Mouse (Mus musculus): Measurements from ENCODE around the gene Ikzf3. TPM values are rescaled to one million over a fixed set of nuclear protein-coding genes. Genes with fewer than 3 reads are reported as not detected.

Ikzf3 gene
- polyA plus RNA-seq, 1 experiment, result 3.9 TPM

DNA sequence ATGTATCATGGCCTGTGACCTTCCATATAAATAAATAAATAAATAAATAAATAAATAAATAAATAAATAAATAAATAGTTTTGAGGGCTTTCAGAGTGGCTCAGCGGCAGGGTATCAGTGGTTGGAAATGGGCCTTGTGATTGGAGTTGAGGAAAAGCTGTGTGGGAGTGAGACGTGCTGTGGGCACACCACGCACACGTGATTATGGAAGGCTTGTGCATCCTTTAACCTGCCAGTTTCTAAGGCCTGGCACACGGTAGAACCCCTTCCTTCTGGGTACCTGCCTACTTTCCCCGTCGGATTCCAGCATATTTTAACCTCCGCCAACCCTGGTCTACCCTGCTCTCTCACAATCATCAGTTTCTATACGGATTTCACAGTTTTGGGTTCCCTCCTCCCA lies 88.9 kb downstream of the Ikzf3 start:
- Histone ChIP-seq H3K27me3 (replicated peaks; ENCODE audit: control insufficient read depth, insufficient read depth, low read length) (no peaks in the 10 kb centered on the region), H3K36me3 (ENCODE audit: control insufficient read depth, insufficient read depth, low read length) (peaks cover 16% of the 10 kb centered on the region), H3K4me1 (ENCODE audit: control insufficient read depth, insufficient read depth, low read length) (0 out of 2 replicates have a peak, but pooled peaks cover 8% of the 10 kb centered on the region), H3K27ac (ENCODE audit: insufficient read depth, low read depth, low read length) (peak overlapping the region; percentile 62; the same call in 1 of the 2 replicates), H3K4me3 (ENCODE audit: insufficient read depth, low read depth, low read length) (peak overlapping the region; percentile 60)
- TF ChIP-seq POLR2A (IDR thresholded peaks at IDR 0.05; ENCODE audit: low read depth, low read length), result no peak
- 0 out of 2 replicates have a peak, but pooled peaks have one; percentile 1 for TF ChIP-seq CTCF (conservative IDR thresholded peaks at IDR 0.05; ENCODE audit: insufficient read depth, insufficient read length, low read depth, low read length)
- no peak for DNase-seq
- 20% methylated on average over 9 of the region's 9 CpGs for WGBS

DNA sequence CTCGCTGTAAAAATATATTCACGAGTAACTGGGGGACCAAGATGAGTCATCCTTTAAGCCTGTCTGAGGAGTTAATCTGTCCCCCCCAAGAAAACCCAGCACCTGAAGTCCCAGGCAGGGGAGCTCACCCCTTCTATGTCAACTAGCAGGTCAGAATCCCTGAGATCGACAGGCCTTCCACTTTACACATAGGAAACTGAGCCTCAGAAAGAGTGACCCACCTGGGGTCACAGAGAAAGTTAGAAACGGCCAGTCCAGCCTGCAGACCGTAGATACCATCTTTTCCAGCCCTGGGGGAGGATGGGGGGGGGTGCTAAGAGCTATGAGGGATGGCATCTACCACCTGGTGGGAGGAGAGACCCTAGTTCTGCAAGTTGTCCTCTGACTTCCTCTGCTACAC lies 89.3 kb downstream of the Ikzf3 start:
- Histone ChIP-seq H3K4me3 (ENCODE audit: insufficient read depth, low read depth, low read length) (no peak overlapping the region), H3K27ac (ENCODE audit: insufficient read depth, low read depth, low read length) (no peak overlapping the region), H3K4me1 (ENCODE audit: control insufficient read depth, insufficient read depth, low read length) (0 out of 2 replicates have a peak, but pooled peaks cover 8% of the 10 kb centered on the region), H3K36me3 (ENCODE audit: control insufficient read depth, insufficient read depth, low read length) (peaks cover 19% of the 10 kb centered on the region), H3K27me3 (replicated peaks; ENCODE audit: control insufficient read depth, insufficient read depth, low read length) (no peaks in the 10 kb centered on the region)
- peak; percentile 19 for DNase-seq
- 56% methylated on average over 5 of the region's 5 CpGs for WGBS
- no peak for TF ChIP-seq CTCF (conservative IDR thresholded peaks at IDR 0.05; ENCODE audit: insufficient read depth, insufficient read length, low read depth, low read length)

DNA sequence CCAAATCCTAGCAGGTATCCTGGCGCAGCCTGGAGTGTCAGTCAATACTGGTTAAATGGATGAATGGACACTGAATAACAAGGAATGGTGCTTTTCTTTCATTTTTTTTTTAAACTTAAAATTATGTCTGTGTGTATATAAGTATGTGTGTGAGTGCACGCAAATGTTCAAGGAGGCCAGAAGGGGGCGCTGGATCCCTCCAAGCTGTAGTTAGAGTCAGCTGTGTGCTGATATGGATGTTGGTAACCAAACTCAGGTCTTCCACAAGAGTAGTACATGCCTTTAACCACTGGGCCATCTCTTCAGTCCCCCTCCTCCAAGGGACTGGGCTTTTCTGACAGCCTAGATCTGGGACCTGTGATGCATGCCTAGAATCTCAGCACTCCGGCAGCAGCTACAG lies 90.3 kb downstream of the Ikzf3 start:
- H3K36me3 ChIP-seq (ENCODE audit: control insufficient read depth, insufficient read depth, low read length), result peaks cover 22% of the 10 kb centered on the region
- peak; percentile 30 for DNase-seq
- no peak overlapping the region for H3K27ac ChIP-seq (ENCODE audit: insufficient read depth, low read depth, low read length)
- TF ChIP-seq POLR2A (IDR thresholded peaks at IDR 0.05; ENCODE audit: low read depth, low read length) (no peak), CTCF (conservative IDR thresholded peaks at IDR 0.05; ENCODE audit: insufficient read depth, insufficient read length, low read depth, low read length) (peak; percentile 46)
- H3K4me3 ChIP-seq (ENCODE audit: insufficient read depth, low read depth, low read length), result no peak overlapping the region
- 82% methylated on average over 4 of the region's 4 CpGs for WGBS
- H3K4me1 ChIP-seq (ENCODE audit: control insufficient read depth, insufficient read depth, low read length), result peaks cover 12% of the 10 kb centered on the region; the same call in 1 of the 2 replicates
- no peaks in the 10 kb centered on the region for H3K27me3 ChIP-seq (replicated peaks; ENCODE audit: control insufficient read depth, insufficient read depth, low read length)

DNA sequence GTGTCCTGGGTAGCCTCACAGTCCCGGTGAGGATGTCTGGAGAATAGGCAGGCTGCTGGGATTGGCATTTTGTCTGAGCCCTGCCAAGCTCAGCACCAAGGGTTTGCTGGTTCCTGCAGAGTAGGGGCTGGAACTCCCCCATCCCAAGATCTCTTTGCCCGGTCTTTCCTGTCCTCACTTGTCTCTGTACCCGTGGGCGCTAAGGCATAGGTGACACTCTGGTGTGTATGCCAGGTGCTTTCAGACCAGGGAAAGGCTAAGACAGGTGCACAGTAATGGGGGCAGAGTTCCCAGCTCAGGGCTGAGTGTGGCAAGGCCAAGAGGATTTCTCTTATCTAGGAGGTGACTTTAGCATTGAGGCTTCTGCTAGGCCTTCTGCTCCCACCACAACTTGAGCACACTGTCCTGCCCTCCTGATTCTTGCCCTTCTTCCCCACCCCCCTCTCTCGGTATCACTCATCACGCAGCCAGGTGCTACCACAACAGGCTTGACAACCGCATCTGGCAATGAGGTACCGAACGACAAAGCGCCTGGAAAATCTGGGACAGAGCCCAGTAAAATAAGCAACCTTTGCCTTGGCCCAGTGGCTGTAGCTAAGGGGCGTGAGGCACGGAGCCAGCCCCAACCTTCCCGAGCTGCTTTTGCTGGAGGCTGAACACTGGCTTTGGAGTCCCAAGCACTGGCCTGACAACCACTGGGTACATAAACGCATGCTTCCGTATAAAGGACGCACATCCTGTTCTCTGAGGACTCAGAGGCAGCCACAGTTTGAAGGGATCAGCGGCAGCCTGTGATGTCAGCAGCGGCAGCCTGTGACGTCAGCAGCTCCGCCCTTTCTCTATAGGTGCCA lies 95.7 kb downstream of the Ikzf3 start:
- Histone ChIP-seq H3K4me3 (ENCODE audit: insufficient read depth, low read depth, low read length) (peak overlapping the region; percentile 66; the same call in 1 of the 2 replicates), H3K4me1 (ENCODE audit: control insufficient read depth, insufficient read depth, low read length) (peaks cover 26% of the 10 kb centered on the region), H3K27me3 (replicated peaks; ENCODE audit: control insufficient read depth, insufficient read depth, low read length) (no peaks in the 10 kb centered on the region), H3K36me3 (ENCODE audit: control insufficient read depth, insufficient read depth, low read length) (peaks cover 19% of the 10 kb centered on the region), H3K27ac (ENCODE audit: insufficient read depth, low read depth, low read length) (peak overlapping the region; percentile 84)
- TF ChIP-seq POLR2A (IDR thresholded peaks at IDR 0.05; ENCODE audit: low read depth, low read length) (no peak), CTCF (conservative IDR thresholded peaks at IDR 0.05; ENCODE audit: insufficient read depth, insufficient read length, low read depth, low read length) (no peak)
- WGBS, result 41% methylated on average over 20 of the region's 20 CpGs
- DNase-seq, result peak; percentile 90

DNA sequence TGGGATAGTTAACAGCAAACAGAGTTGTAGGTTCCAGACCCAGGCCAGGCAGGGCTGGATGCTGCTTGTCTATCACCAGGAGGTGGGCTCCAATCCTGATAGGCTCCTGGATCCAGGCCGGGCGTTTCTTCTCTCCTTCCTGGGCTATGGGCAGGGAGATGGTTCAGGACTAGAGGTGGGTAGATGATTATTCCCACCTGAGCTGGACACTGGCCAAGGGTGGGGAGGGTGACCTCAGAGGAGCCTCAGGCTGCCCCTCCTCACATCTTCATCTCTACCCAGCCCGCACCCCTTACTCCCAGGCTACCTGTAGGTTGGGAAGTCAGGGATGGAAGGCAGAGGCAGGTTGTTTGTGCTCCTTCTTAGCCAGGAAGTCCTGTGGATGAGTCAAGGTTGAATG lies 96.4 kb downstream of the Ikzf3 start:
- peak overlapping the region; percentile 66 for H3K4me3 ChIP-seq (ENCODE audit: insufficient read depth, low read depth, low read length)
- peaks cover 14% of the 10 kb centered on the region for H3K36me3 ChIP-seq (ENCODE audit: control insufficient read depth, insufficient read depth, low read length)
- no peaks in the 10 kb centered on the region for H3K27me3 ChIP-seq (replicated peaks; ENCODE audit: control insufficient read depth, insufficient read depth, low read length)
- TF ChIP-seq POLR2A (IDR thresholded peaks at IDR 0.05; ENCODE audit: low read depth, low read length), result no peak
- no peak for TF ChIP-seq CTCF (conservative IDR thresholded peaks at IDR 0.05; ENCODE audit: insufficient read depth, insufficient read length, low read depth, low read length)
- H3K4me1 ChIP-seq (ENCODE audit: control insufficient read depth, insufficient read depth, low read length), result peaks cover 26% of the 10 kb centered on the region
- peak overlapping the region; percentile 84 for H3K27ac ChIP-seq (ENCODE audit: insufficient read depth, low read depth, low read length)
- 29% methylated on average over 3 of the region's 3 CpGs for WGBS
- DNase-seq, result peak; percentile 33

DNA sequence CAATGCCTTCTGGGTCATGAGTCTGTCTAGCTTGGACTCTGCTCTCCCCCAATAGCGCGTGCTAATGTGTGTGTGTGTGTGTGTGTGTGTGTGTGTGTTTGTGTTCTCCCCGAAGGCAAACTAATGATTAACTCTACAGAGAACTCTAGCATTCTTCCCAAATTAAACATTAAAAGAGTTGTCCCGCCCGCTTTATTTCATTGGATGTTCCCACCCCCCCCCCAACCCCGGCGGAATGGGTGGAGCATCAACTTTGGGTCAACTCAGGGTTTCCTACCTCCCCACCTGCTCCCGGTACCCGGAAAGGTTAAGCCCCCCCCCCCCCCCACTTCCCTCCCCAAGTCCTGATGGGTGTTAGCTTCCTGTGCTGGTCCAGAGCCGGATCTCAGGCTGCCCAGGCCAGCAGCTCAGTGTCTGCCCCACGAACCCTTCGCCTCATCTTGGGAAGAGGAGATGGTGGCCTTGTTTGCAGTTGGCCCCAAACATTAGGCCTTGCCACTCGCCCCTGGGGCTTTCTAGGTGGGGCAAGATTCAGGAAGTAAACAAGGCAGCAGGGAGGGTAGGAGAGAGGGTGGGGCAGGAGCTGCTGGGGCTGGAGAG lies 97.5 kb downstream of the Ikzf3 start:
- Histone ChIP-seq H3K36me3 (ENCODE audit: control insufficient read depth, insufficient read depth, low read length) (peaks cover 11% of the 10 kb centered on the region), H3K4me3 (ENCODE audit: insufficient read depth, low read depth, low read length) (peak overlapping the region; percentile 89), H3K27me3 (replicated peaks; ENCODE audit: control insufficient read depth, insufficient read depth, low read length) (no peaks in the 10 kb centered on the region), H3K27ac (ENCODE audit: insufficient read depth, low read depth, low read length) (peak overlapping the region; percentile 98), H3K4me1 (ENCODE audit: control insufficient read depth, insufficient read depth, low read length) (peaks cover 26% of the 10 kb centered on the region)
- 14% methylated on average over 13 of the region's 13 CpGs for WGBS
- peak; percentile 93 for DNase-seq
- TF ChIP-seq POLR2A (IDR thresholded peaks at IDR 0.05; ENCODE audit: low read depth, low read length), result no peak
- TF ChIP-seq CTCF (conservative IDR thresholded peaks at IDR 0.05; ENCODE audit: insufficient read depth, insufficient read length, low read depth, low read length), result no peak

DNA sequence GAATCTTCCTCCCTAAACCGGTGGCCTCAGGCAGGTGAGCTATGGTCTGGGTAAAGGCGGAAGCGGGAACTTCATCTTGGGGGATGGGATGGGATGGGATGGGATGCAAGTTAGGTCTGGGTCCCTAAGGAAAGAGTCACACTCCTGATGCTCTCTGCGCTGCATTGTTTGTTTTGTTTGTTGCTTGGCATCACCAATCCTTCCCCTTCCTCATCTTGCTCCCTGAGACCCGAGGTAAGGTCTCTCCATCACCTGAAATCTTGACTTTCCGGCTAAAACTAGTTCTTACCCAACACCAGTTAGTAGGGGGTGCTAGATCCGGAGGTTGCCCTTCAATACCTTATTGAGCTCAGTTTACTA lies 98.4 kb downstream of the Ikzf3 start:
- TF ChIP-seq CTCF (conservative IDR thresholded peaks at IDR 0.05; ENCODE audit: insufficient read depth, insufficient read length, low read depth, low read length) (no peak), POLR2A (IDR thresholded peaks at IDR 0.05; ENCODE audit: low read depth, low read length) (no peak)
- Histone ChIP-seq H3K27me3 (replicated peaks; ENCODE audit: control insufficient read depth, insufficient read depth, low read length) (no peaks in the 10 kb centered on the region), H3K36me3 (ENCODE audit: control insufficient read depth, insufficient read depth, low read length) (peaks cover 8% of the 10 kb centered on the region), H3K4me1 (ENCODE audit: control insufficient read depth, insufficient read depth, low read length) (peaks cover 26% of the 10 kb centered on the region), H3K4me3 (ENCODE audit: insufficient read depth, low read depth, low read length) (peak overlapping the region; percentile 89), H3K27ac (ENCODE audit: insufficient read depth, low read depth, low read length) (peak overlapping the region; percentile 98)
- 15% methylated on average over 7 of the region's 7 CpGs for WGBS
- no peak for DNase-seq

All from kidney, adult 2 months (tissue).